Mouse (Mus musculus) adipocyte (in vitro differentiated cells): ENCODE measurements around the gene Pdzrn3.

ENCODE experiments used
- DNase-seq: peaks from one replicate; pipeline ENCODE4 v3.0.0-alpha.2; 2016; ENCODE audit warnings: low spot score

Gene Pdzrn3

GRCm38 (mm10) chr6:101327196-101327595, 50.5 kb downstream of the Pdzrn3 start:
- no peak for DNase-seq

DNA sequence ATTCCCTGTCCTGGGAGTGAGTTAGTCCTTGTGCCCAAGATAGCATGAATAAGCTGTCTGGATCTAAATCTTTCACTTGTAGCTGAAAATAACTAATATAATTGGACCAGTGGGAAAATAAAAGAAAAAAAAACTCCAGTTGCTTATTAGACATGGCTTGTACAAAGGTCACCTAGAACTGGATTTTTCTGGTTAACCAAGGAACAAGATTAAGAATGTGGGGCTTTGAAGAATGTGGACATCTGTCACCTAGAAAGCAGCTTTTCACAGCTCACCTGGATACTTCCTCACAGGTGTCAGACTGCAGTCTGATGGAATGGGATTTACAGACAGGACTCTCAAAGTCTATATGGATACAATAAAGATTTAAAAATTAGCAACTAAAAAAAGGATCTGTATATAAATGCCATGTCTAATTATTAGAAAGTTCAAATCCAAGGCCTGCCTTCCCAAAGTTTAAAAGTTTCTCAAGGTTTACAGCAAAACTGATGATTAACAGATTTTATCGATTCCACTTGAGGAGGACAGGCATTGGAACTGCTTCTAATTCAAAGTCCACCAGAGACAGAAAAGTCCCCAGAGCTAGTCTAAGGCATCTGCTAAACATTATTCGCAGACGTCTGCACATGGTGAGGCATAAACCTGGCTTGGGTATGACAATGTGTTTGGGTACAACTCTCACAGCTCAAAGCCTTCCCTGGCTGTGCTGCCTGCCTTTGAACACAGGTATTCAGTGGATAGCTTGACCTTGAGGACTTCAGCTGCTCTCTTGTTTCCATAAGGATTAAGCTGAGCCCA, 51.7 kb downstream of the Pdzrn3 start:
- DNase-seq: no peak

GRCm38 (mm10) chr6:101322580-101322979, 55.1 kb downstream of the Pdzrn3 start:
- DNase-seq: no peak

DNA sequence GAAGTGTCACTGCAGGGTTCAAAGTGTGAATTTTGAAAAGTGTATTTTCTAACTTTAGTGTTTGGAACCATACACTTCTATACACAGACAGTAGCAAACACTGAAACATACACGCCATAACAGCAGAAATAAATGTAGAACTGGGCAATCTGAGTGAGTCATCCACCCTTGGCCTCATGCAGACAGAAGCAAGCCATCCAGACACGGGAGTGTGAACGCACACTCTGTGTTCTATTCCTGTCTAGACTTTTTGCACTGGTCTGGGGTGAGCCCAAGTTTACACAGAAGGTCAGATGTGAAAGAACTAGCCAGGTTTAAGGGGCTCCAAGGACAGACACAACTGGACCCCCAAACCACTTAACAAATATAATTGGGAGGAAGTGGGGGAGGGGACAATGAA, 57.3 kb downstream of the Pdzrn3 start:
- peak; percentile 56 for DNase-seq

DNA sequence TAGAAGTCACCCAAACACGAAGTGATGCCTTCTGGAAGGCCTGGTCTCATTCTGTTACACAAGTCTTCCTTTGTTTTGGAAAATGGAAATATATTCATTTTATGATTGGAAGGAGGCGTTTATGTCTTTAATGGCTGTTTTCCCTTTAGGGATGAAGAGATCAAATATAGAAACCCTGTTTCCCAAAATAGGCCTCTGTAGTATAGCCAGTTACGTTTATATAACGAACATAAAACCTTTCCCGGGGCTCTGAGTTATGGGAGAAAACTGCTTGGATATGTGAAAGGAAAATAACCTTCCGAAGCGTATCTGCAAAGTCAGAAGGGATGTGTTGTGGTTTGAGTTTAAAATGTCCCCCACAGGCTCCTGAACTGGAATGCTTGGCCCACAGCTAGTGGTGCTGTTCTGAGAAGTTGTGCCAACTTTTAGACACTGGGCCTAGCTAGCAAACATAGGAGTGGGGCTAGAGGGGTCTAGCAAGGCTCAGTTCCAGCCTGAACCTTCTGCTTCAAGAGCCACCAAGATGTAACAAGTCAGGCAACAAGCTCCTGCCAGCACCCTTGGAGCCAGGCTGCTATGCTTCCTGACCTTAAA, 58.2 kb downstream of the Pdzrn3 start:
- DNase-seq: no peak

DNA sequence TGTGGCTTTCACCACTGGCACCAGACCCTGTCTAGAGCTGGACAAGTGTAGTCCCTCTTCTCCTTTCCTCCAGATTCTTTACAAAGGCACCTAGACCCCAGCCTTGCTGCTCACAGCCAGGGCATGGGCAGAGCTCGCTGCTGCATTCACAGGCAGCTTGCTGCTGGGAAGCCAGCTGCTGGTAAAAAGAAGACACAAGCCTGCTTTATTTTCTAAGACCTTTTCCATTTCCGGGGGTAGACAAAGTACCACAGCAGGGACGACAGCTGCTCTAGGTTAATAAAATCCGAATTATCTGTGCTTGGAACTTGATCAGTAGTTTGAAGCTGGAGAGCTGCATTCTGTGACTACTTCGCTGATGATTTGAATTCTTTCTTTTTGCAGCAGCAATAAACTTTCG, 59.2 kb downstream of the Pdzrn3 start:
- no peak for DNase-seq

DNA sequence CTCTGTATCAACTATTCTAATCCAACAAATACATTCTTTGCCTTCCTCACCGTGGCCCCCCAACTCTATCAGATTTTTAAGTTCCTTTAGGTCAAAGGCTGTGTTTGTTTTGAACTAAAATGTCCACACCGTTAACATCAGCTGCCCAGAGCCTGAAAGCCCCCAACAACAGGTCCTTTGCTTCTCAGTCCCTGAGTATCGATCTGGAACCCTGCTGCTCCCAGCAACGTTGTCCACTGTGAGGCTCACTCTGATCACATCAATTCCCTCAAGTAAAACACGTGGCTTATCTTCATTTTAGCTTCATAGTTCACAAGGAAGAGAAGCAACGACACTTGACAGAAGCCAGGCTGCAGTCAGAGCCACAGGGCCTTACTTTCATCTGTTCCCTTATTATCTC, 66.3 kb downstream of the Pdzrn3 start:
- DNase-seq: no peak

- no peak for DNase-seq
Observed at GRCm38 (mm10) chr6:101310491-101310890, 67.2 kb downstream of the Pdzrn3 start.

GRCm38 (mm10) chr6:101307964-101308531, 69.6 kb downstream of the Pdzrn3 start:
- DNase-seq: no peak

DNA sequence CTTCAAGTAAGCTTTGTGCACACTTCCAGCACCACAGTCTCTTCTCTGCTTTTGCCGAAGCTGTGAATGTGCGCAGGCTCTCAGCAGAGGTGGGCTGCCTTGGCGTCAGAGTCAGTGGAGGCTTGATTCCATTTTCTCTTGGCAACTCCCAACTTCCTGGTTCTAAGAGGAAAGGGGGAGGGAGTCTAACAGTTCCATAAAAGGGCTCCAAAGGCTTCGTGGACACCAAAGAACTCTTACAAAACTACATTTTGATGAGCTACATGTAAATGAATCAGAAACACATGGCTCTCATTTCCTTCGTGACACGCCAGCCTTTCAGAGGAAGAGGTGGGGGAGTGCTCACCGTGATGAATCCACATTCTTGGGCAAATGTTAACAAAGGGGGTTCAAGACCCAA, 70.9 kb downstream of the Pdzrn3 start:
- DNase-seq: no peak

DNA sequence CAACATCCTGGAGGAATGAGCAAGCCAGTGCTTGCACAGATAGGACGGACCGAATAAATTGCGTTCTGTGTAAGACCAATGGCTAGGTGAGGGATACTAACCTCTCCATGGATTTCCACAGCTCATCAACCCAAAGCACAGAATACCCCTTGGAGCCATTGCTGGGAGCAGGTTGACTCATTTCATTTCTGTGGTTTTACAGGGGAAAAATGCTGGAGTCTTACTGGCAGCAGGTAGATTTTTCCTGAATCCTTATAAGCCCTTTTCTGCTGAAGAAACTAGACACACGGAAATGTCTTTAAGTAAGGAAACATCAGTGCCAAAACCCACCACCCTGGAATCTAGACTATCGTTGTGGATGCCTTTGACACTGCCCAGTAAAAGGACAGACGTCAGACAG, 72.2 kb downstream of the Pdzrn3 start:
- DNase-seq: no peak

- no peak for DNase-seq
Observed at GRCm38 (mm10) chr6:101303959-101304738, 73.5 kb downstream of the Pdzrn3 start.

GRCm38 (mm10) chr6:101303501-101303900, 74.2 kb downstream of the Pdzrn3 start:
- no peak for DNase-seq

DNA sequence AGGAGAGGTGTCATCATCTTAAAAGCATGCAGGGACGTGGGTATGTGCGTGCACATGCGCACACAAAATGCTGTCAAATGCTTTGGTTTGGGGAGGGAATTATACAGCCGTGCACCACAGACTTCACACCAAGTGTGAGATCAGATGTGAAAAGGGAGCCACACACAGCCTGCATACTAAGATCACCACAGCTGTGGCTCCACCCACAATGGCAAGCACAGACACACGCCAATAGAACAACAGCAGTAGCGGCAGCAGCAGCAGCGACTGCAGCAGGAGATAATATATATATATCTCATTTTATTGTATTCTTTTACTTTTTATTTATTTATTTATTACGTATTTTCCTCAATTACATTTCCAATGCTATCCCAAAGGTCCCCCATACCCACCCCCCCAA, 76.5 kb downstream of the Pdzrn3 start:
- DNase-seq: no peak

GRCm38 (mm10) chr6:101299434-101299833, 78.3 kb downstream of the Pdzrn3 start:
- no peak for DNase-seq

- no peak for DNase-seq
Observed at GRCm38 (mm10) chr6:101297563-101298520, 79.9 kb downstream of the Pdzrn3 start.

GRCm38 (mm10) chr6:101296997-101297396, 80.7 kb downstream of the Pdzrn3 start:
- DNase-seq: no peak

DNA sequence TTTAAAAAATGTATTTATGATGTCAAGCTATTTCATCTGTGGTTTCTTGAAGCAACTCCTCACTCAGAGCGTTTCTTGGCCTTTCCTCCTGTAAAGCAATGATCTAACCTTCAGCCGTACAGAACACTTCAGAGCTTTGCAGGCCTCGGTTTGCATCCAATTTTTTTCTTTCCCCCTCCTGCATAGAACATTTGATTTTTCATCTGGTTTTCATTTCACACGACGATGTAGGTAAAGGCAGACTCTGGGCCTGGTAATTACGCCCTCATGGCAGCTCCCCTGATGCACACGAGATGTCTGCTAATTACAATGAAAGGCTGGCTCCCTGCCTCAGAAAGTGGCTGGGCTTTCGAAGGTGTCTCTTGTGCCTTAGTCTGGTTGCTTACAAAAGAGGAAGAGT, 81.4 kb downstream of the Pdzrn3 start:
- DNase-seq: no peak

DNA sequence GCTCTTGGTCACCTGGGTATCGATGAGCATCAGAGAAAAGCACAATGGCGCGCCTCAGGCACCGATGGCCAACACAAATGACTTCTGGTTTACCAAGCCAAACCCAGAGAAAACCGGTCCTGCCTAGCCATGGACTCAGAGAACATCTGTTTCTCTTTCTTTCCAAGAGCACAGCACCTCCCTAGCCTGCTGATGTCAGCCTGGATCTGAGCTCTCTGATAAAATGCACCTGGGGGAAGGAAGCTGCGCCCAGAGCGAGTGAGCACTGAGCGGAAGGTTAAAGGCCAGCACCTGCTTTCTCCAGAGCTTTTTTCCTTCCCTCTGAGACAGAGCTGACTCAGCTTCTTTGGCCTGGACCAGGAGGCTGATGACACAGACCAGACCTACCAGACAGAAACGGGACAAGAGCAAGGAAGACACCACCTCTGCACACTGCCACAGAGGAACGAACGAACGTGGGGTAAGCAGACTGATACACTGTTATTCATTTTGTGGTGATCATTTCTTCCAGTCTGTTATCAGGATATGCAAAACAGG, 84.6 kb downstream of the Pdzrn3 start:
- DNase-seq: no peak

- no peak for DNase-seq
Observed at GRCm38 (mm10) chr6:101291944-101292343, 85.8 kb downstream of the Pdzrn3 start.

DNA sequence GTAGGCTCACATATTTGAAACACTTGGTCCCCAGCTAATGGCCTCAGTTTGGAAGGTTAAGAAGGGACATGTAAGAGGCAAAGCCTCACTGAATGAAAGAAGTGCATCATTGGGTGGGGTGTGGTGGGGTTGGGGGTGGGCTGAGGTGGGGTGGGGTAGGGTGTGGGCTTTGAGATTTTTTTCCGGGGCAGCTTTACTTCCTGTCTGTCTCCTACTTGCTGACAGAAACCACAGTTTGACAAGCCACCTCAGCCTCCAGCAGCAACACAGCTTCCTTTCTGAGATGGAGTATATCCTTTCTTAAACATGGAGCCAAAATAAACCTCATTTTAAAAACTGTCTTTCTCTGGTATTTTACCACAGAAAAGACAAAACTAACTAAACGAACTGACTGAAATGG, 87.5 kb downstream of the Pdzrn3 start:
- DNase-seq: no peak
